Mouse (Mus musculus): ENCODE data around the gene Loxl1.
"Not testable (repeated sequence)": the region's sequence is repeated elsewhere in the genome, so short reads cannot be mapped to it uniquely, and the experiment has no call there.

The Loxl1 gene

GRCm38 (mm10) chr9:58278313-58278712 is 34.7 kb downstream of the Loxl1 start:
- no peak for DNase-seq (ENCODE audit: low spot score in 2 of 2)

- no peak for DNase-seq (ENCODE audit: low spot score in 2 of 2)
Observed at GRCm38 (mm10) chr9:58276346-58276745, 36.6 kb downstream of the Loxl1 start.

- no peak for DNase-seq (ENCODE audit: low spot score in 2 of 2)
Observed at GRCm38 (mm10) chr9:58275797-58276196, 37.2 kb downstream of the Loxl1 start.

GRCm38 (mm10) chr9:58275115-58275774 is 37.7 kb downstream of the Loxl1 start:
- no peak for DNase-seq (ENCODE audit: low spot score in 2 of 2)

GRCm38 (mm10) chr9:58274626-58275025 is 38.4 kb downstream of the Loxl1 start:
- no peak for DNase-seq (ENCODE audit: low spot score in 2 of 2)

GRCm38 (mm10) chr9:58274101-58274604 is 38.8 kb downstream of the Loxl1 start:
- DNase-seq (ENCODE audit: low spot score in 2 of 2), result no peak

- DNase-seq (ENCODE audit: low spot score in 2 of 2), result no peak
Observed at GRCm38 (mm10) chr9:58272855-58273254, 40.1 kb downstream of the Loxl1 start.

- no peak for DNase-seq (ENCODE audit: low spot score in 2 of 2)
Observed at GRCm38 (mm10) chr9:58272068-58272541, 40.9 kb downstream of the Loxl1 start.

GRCm38 (mm10) chr9:58271551-58271950 is 41.4 kb downstream of the Loxl1 start:
- not testable (repeated sequence) for DNase-seq (ENCODE audit: low spot score in 2 of 2)

- no peak for DNase-seq (ENCODE audit: low spot score in 2 of 2)
Observed at GRCm38 (mm10) chr9:58271109-58271508, 41.9 kb downstream of the Loxl1 start.

GRCm38 (mm10) chr9:58270081-58270480 is 42.9 kb downstream of the Loxl1 start:
- DNase-seq (ENCODE audit: low spot score in 2 of 2), result no peak

GRCm38 (mm10) chr9:58268384-58269313 is 44.3 kb downstream of the Loxl1 start:
- peak in 1 of 2 experiments; percentile 55 for DNase-seq (ENCODE audit: low spot score in 2 of 2)

GRCm38 (mm10) chr9:58267046-58267445 is 45.9 kb downstream of the Loxl1 start:
- no peak for DNase-seq (ENCODE audit: low spot score in 2 of 2)

- no peak for DNase-seq (ENCODE audit: low spot score in 2 of 2)
Observed at GRCm38 (mm10) chr9:58266571-58267011, 46.4 kb downstream of the Loxl1 start.

- DNase-seq (ENCODE audit: low spot score in 2 of 2), result no peak
Observed at GRCm38 (mm10) chr9:58265368-58265767, 47.6 kb downstream of the Loxl1 start.

- no peak for DNase-seq (ENCODE audit: low spot score in 2 of 2)
Observed at GRCm38 (mm10) chr9:58262507-58262906, 50.5 kb downstream of the Loxl1 start.

- no peak for DNase-seq (ENCODE audit: low spot score in 2 of 2)
Observed at GRCm38 (mm10) chr9:58255704-58256685, 57.0 kb downstream of the Loxl1 start.

- no peak for DNase-seq (ENCODE audit: low spot score in 2 of 2)
Observed at GRCm38 (mm10) chr9:58255105-58255504, 57.9 kb downstream of the Loxl1 start.

- DNase-seq (ENCODE audit: low spot score in 2 of 2), result not testable (repeated sequence)
Observed at GRCm38 (mm10) chr9:58253805-58254122, 59.2 kb downstream of the Loxl1 start.

GRCm38 (mm10) chr9:58253033-58253804 is 59.8 kb downstream of the Loxl1 start, which contains the start of gene Stoml1:
Gene Stoml1, plus strand, starts transcription at chr9:58253164.
- peak; percentile 91 to 93 for DNase-seq (ENCODE audit: low spot score in 2 of 2)

All from frontal cortex, postnatal 36 days (tissue).